Mouse (Mus musculus) heart, embryonic 16.5 days (tissue): ENCODE measurements around the gene Spry1. TPM values are rescaled to one million over a fixed set of nuclear protein-coding genes. Genes with fewer than 3 reads are reported as not detected.

Experiments
- ATAC-seq: fragments of 200-750 bp; cut with Nextera tagmentation; replicated peaks from 2 replicates; pipeline ENCODE4 v1.8.0; 2017; ENCODE audit warnings: moderate number of reproducible peaks; ENCODE audit not compliant: insufficient read depth, low FRiP score; ENCODE audit errors: extremely low read depth
- H3K27ac ChIP-seq: fragments of 300-500 bp; sonication (generic); 2 replicates; pipeline ENCODE4 v1.5.1; 2014; ENCODE audit warnings: mild to moderate bottlenecking, low read length, control low read depth, moderate library complexity
- H3K27me3 ChIP-seq: fragments of 300-500 bp; sonication (generic); 2 replicates; pipeline ENCODE4 v1.6.1; 2014; ENCODE audit warnings: low read length, mixed read lengths; ENCODE audit not compliant: control insufficient read depth, insufficient read depth
- H3K36me3 ChIP-seq: fragments of 300-500 bp; sonication (generic); 2 replicates; pipeline ENCODE4 v1.6.1; 2014; ENCODE audit not compliant: control insufficient read depth, insufficient read depth
- H3K4me1 ChIP-seq: fragments of 300-500 bp; sonication (generic); 2 replicates; pipeline ENCODE4 v1.6.1; 2014; ENCODE audit warnings: low read length, mixed read lengths; ENCODE audit not compliant: control insufficient read depth, insufficient read depth
- H3K4me2 ChIP-seq: fragments of 300-500 bp; sonication (generic); 2 replicates; pipeline ENCODE4 v1.6.1; 2014; ENCODE audit warnings: low read depth, mild to moderate bottlenecking, control low read depth, low read length
- H3K4me3 ChIP-seq: fragments of 300-500 bp; sonication (generic); 2 replicates; pipeline ENCODE4 v1.5.1; 2014; ENCODE audit warnings: mild to moderate bottlenecking, control low read depth, low read length
- H3K9ac ChIP-seq: fragments of 300-500 bp; sonication (generic); 2 replicates; pipeline ENCODE4 v1.6.1; 2014; ENCODE audit warnings: low read length, control low read depth
- H3K9me3 ChIP-seq: fragments of 300-500 bp; sonication (generic); replicated peaks from 2 replicates; pipeline ENCODE4 v1.6.1; 2016; ENCODE audit warnings: low read length; ENCODE audit not compliant: control insufficient read depth
- WGBS: fragments of 180-500 bp; shearing (Covaris S2); extraction: QIAGEN DNeasy Blood & Tissue Kit; methylation state at CpG from one replicate; pipeline ENCODE4 v1.1.7; 2014; 5-methylcytosine and 5-hydroxymethylcytosine counted together
- polyA plus RNA-seq: library from polyadenylated mRNA; unstranded; fragments of >200 nt; fragmentation: Nextera tagmentation; extraction: Ambion mirVana; gene quantifications from 2 replicates; pipeline ENCODE4 v1.2.1, GENCODE M21; 2015

Gene Spry1
- polyA plus RNA-seq, 1 experiment from 2014 or later = 6.9 TPM

GRCm38 (mm10) chr3:37647225-37647624 is 7.5 kb downstream of the Spry1 start:
- WGBS = 79% methylated on average over 10 of the region's 10 CpGs
- H3K27ac ChIP-seq = no peak overlapping the region
- H3K4me1 ChIP-seq = peaks cover 9% of the 10 kb centered on the region
- no peaks in the 10 kb centered on the region for H3K27me3 ChIP-seq
- ATAC-seq = no peak
- no peak overlapping the region for H3K4me3 ChIP-seq
- H3K9me3 ChIP-seq = no peaks in the 10 kb centered on the region
- no peak overlapping the region for H3K4me2 ChIP-seq
- peaks cover 15% of the 10 kb centered on the region for H3K36me3 ChIP-seq
- no peak overlapping the region for H3K9ac ChIP-seq

- Histone ChIP-seq H3K4me2 (no peak overlapping the region), H3K9me3 (no peaks in the 10 kb centered on the region), H3K9ac (no peak overlapping the region), H3K4me1 (peaks cover 7% of the 10 kb centered on the region), H3K4me3 (no peak overlapping the region), H3K36me3 (peaks cover 6% of the 10 kb centered on the region), H3K27me3 (no peaks in the 10 kb centered on the region), H3K27ac (no peak overlapping the region)
- ATAC-seq = no peak
- 65% methylated on average over 13 of the region's 13 CpGs for WGBS
Measured at GRCm38 (mm10) chr3:37648244-37648643, 8.5 kb downstream of the Spry1 start.

- WGBS = 72% methylated on average over 6 of the region's 6 CpGs
- no peaks in the 10 kb centered on the region for H3K9me3 ChIP-seq
- H3K4me2 ChIP-seq = no peak overlapping the region
- H3K27me3 ChIP-seq = no peaks in the 10 kb centered on the region
- no peak overlapping the region for H3K9ac ChIP-seq
- H3K27ac ChIP-seq = no peak overlapping the region
- H3K4me3 ChIP-seq = no peak overlapping the region
- no peak for ATAC-seq
- H3K4me1 ChIP-seq = peaks cover 7% of the 10 kb centered on the region
- 0 out of 2 replicates have a peak, but pooled peaks cover 2% of the 10 kb centered on the region for H3K36me3 ChIP-seq
Measured at GRCm38 (mm10) chr3:37649281-37649680, 9.5 kb downstream of the Spry1 start.

- no peak overlapping the region for H3K27ac ChIP-seq
- WGBS = 87% methylated on average over 9 of the region's 9 CpGs
- H3K27me3 ChIP-seq = no peaks in the 10 kb centered on the region
- no peak overlapping the region for H3K4me3 ChIP-seq
- no peak for ATAC-seq
- H3K4me1 ChIP-seq = peaks cover 20% of the 10 kb centered on the region
- H3K9ac ChIP-seq = no peak overlapping the region
- H3K9me3 ChIP-seq = no peaks in the 10 kb centered on the region
- H3K4me2 ChIP-seq = no peak overlapping the region
- no peaks in the 10 kb centered on the region for H3K36me3 ChIP-seq
Measured at GRCm38 (mm10) chr3:37652537-37652936, 12.8 kb downstream of the Spry1 start.

GRCm38 (mm10) chr3:37653935-37654729 is 14.4 kb downstream of the Spry1 start:
- Histone ChIP-seq H3K4me2 (peak overlapping the region; percentile 71), H3K27me3 (no peaks in the 10 kb centered on the region), H3K9me3 (no peaks in the 10 kb centered on the region), H3K36me3 (no peaks in the 10 kb centered on the region), H3K27ac (peak overlapping the region; percentile 64), H3K4me1 (peaks cover 20% of the 10 kb centered on the region), H3K4me3 (peak overlapping the region; percentile 54), H3K9ac (peak overlapping the region; percentile 60)
- ATAC-seq = no peak
- 4% methylated on average over 16 of the region's 16 CpGs for WGBS

- peak overlapping the region; percentile 54 for H3K4me3 ChIP-seq
- ATAC-seq = no peak
- H3K4me2 ChIP-seq = peak overlapping the region; percentile 71
- H3K9me3 ChIP-seq = no peaks in the 10 kb centered on the region
- no peak overlapping the region for H3K27ac ChIP-seq
- peak overlapping the region; percentile 60 for H3K9ac ChIP-seq
- WGBS = 50% methylated on average over 6 of the region's 6 CpGs
- H3K36me3 ChIP-seq = no peaks in the 10 kb centered on the region
- H3K4me1 ChIP-seq = peaks cover 20% of the 10 kb centered on the region
- H3K27me3 ChIP-seq = no peaks in the 10 kb centered on the region
Measured at GRCm38 (mm10) chr3:37654787-37655186, 15.0 kb downstream of the Spry1 start.

- no peak overlapping the region for H3K27ac ChIP-seq
- peak overlapping the region; percentile 29 for H3K4me3 ChIP-seq
- no peak for ATAC-seq
- peak overlapping the region; percentile 61 for H3K4me2 ChIP-seq
- 25% methylated on average over 20 of the region's 20 CpGs for WGBS
- H3K27me3 ChIP-seq = no peaks in the 10 kb centered on the region
- H3K9me3 ChIP-seq = no peaks in the 10 kb centered on the region
- H3K36me3 ChIP-seq = no peaks in the 10 kb centered on the region
- H3K9ac ChIP-seq = peak overlapping the region; percentile 31; the same call in 1 of the 2 replicates
- peaks cover 20% of the 10 kb centered on the region for H3K4me1 ChIP-seq
Measured at GRCm38 (mm10) chr3:37655933-37656633, 16.3 kb downstream of the Spry1 start.

- no peak overlapping the region for H3K4me3 ChIP-seq
- H3K9me3 ChIP-seq = no peaks in the 10 kb centered on the region
- peaks cover 20% of the 10 kb centered on the region for H3K4me1 ChIP-seq
- no peaks in the 10 kb centered on the region for H3K27me3 ChIP-seq
- 0 out of 2 replicates have a peak overlapping the region, but pooled peaks have one; percentile 11 for H3K27ac ChIP-seq
- H3K9ac ChIP-seq = no peak overlapping the region
- WGBS = 11% methylated on average over 8 of the region's 8 CpGs
- H3K4me2 ChIP-seq = peak overlapping the region; percentile 36
- H3K36me3 ChIP-seq = no peaks in the 10 kb centered on the region
- ATAC-seq = peak; percentile 47
Measured at GRCm38 (mm10) chr3:37657009-37657408, 17.3 kb downstream of the Spry1 start.

- Histone ChIP-seq H3K27ac (no peak overlapping the region), H3K4me3 (no peak overlapping the region), H3K9ac (no peak overlapping the region), H3K36me3 (no peaks in the 10 kb centered on the region), H3K4me2 (no peak overlapping the region), H3K4me1 (peaks cover 20% of the 10 kb centered on the region), H3K27me3 (no peaks in the 10 kb centered on the region), H3K9me3 (no peaks in the 10 kb centered on the region)
- no peak for ATAC-seq
- 67% methylated on average over 5 of the region's 5 CpGs for WGBS
Measured at GRCm38 (mm10) chr3:37658155-37658554, 18.4 kb downstream of the Spry1 start.
